Mouse (Mus musculus) liver, postnatal 0 days (tissue): ENCODE results near the gene Cwc25. TPM values are rescaled to one million over a fixed set of nuclear protein-coding genes. Genes with fewer than 3 reads are reported as not detected.
A peak's percentile ranks its signal among the peaks of the same experiment; 100 is the strongest.

ENCODE experiments used
- ATAC-seq: fragments of 200-750 bp; cut with Nextera tagmentation; 2 replicates; pipeline ENCODE4 v1.8.0; 2017; ENCODE audit warnings: mild to moderate bottlenecking, moderate library complexity
- DNase-seq: peaks from one replicate; pipeline ENCODE4 v3.0.0-alpha.2; 2016
- H3K27ac ChIP-seq: fragments of 300-500 bp; sonication (generic); 2 replicates; pipeline ENCODE4 v1.5.1; 2014; ENCODE audit warnings: antibody characterized with exemption, moderate library complexity, mild to moderate bottlenecking, low read depth
- H3K27me3 ChIP-seq: fragments of 300-500 bp; sonication (generic); 2 replicates; pipeline ENCODE4 v1.6.1; 2014; ENCODE audit warnings: low read length, control low read depth, mixed read lengths; ENCODE audit not compliant: insufficient read depth
- H3K36me3 ChIP-seq: fragments of 300-500 bp; sonication (generic); replicated peaks from 2 replicates; pipeline ENCODE4 v1.6.1; 2014; ENCODE audit warnings: mild to moderate bottlenecking, control low read depth, low read length, moderate library complexity, mixed read lengths; ENCODE audit not compliant: insufficient read depth
- H3K4me1 ChIP-seq: fragments of 300-500 bp; sonication (generic); 2 replicates; pipeline ENCODE4 v1.6.1; 2014; ENCODE audit warnings: antibody characterized with exemption, mild to moderate bottlenecking, control low read depth; ENCODE audit not compliant: insufficient read depth
- H3K4me2 ChIP-seq: fragments of 300-500 bp; sonication (generic); 2 replicates; pipeline ENCODE4 v1.6.1; 2014; ENCODE audit warnings: low read depth, mild to moderate bottlenecking, low read length, moderate library complexity, mixed read lengths
- H3K4me3 ChIP-seq: fragments of 300-500 bp; sonication (generic); 2 replicates; pipeline ENCODE4 v1.5.1; 2014; ENCODE audit warnings: low read depth, low read length
- H3K9ac ChIP-seq: fragments of 300-500 bp; sonication (generic); replicated peaks from 2 replicates; pipeline ENCODE4 v1.6.1; 2014; ENCODE audit warnings: mild to moderate bottlenecking, moderate library complexity
- H3K9me3 ChIP-seq: fragments of 300-500 bp; sonication (generic); 2 replicates; pipeline ENCODE4 v1.6.1; 2016; ENCODE audit warnings: mild to moderate bottlenecking, control low read depth, low read length, mixed read lengths
- CTCF ChIP-seq: sonication (generic); IDR thresholded peaks from 2 replicates; pipeline ENCODE4 v1.5.1; 2016; ENCODE audit warnings: antibody characterized with exemption, low read depth
- EP300 ChIP-seq: IDR thresholded peaks from 2 replicates; pipeline ENCODE4 v1.6.1; 2016; ENCODE audit warnings: antibody characterized with exemption, low read depth, mild to moderate bottlenecking
- WGBS: fragments of 180-500 bp; shearing (Covaris S2); extraction: QIAGEN DNeasy Blood & Tissue Kit; methylation state at CpG from one replicate; pipeline ENCODE4 v1.1.7; 2014; ENCODE audit not compliant: insufficient replicate concordance; 5-methylcytosine and 5-hydroxymethylcytosine counted together
- polyA plus RNA-seq: library from polyadenylated mRNA; unstranded; fragments of >200 nt; fragmentation: Nextera tagmentation; extraction: Ambion mirVana; gene quantifications from 2 replicates; pipeline ENCODE4 v1.2.1, GENCODE M21; 2015

Gene Cwc25
- polyA plus RNA-seq, 1 experiment from 2014 or later = 5.8 TPM

- Histone ChIP-seq H3K4me3 (no peak overlapping the region), H3K9ac (no peak overlapping the region), H3K9me3 (no peaks in the 10 kb centered on the region), H3K36me3 (no peaks in the 10 kb centered on the region), H3K4me2 (no peak overlapping the region), H3K27ac (no peak overlapping the region), H3K4me1 (no peaks in the 10 kb centered on the region), H3K27me3 (no peaks in the 10 kb centered on the region)
- no peak for ATAC-seq
- no peak for DNase-seq
- WGBS = 73% methylated on average over 5 of the region's 5 CpGs
- no peak for TF ChIP-seq EP300
- no peak for TF ChIP-seq CTCF
Observed at GRCm38 (mm10) chr11:97789727-97790126, 23.4 kb upstream of the Cwc25 start.

- no peak for ATAC-seq
Observed at GRCm38 (mm10) chr11:97787961-97788360, 21.6 kb upstream of the Cwc25 start.

GRCm38 (mm10) chr11:97782564-97782895 lies 16.2 kb upstream of the Cwc25 start:
- WGBS = 0% methylated on average over 10 of the region's 10 CpGs
- Histone ChIP-seq H3K4me1 (peaks cover 10% of the 10 kb centered on the region), H3K4me3 (peak overlapping the region; percentile 88), H3K27ac (peak overlapping the region; percentile 92), H3K9ac (peak overlapping the region; percentile 90), H3K36me3 (peaks cover 31% of the 10 kb centered on the region), H3K4me2 (peak overlapping the region; percentile 78), H3K9me3 (no peaks in the 10 kb centered on the region), H3K27me3 (no peaks in the 10 kb centered on the region)
- DNase-seq = no peak
- no peak; the same call in 1 of the 2 replicates for TF ChIP-seq EP300
- no peak for TF ChIP-seq CTCF
- ATAC-seq = peak; percentile 17; the same call in 1 of the 2 replicates

More at GRCm38 (mm10) chr11:97787961-97788360, 21.6 kb upstream of the Cwc25 start:
- no peaks in the 10 kb centered on the region for H3K9me3 ChIP-seq
- no peak for DNase-seq
- no peak overlapping the region for H3K4me3 ChIP-seq
- WGBS = 78% methylated on average over 3 of the region's 3 CpGs
- H3K36me3 ChIP-seq = no peaks in the 10 kb centered on the region
- TF ChIP-seq CTCF = no peak
- TF ChIP-seq EP300 = no peak
- H3K9ac ChIP-seq = no peak overlapping the region
- no peaks in the 10 kb centered on the region; the same call in 1 of the 2 replicates for H3K4me1 ChIP-seq
- H3K4me2 ChIP-seq = no peak overlapping the region
- H3K27me3 ChIP-seq = no peaks in the 10 kb centered on the region
- no peak overlapping the region for H3K27ac ChIP-seq

- no peaks in the 10 kb centered on the region for H3K27me3 ChIP-seq
- peak within 1 kb of the TSS; percentile 92 for H3K27ac ChIP-seq
- TF ChIP-seq EP300 = peak; percentile 68
- no peak for TF ChIP-seq CTCF
- peak; percentile 100 for DNase-seq
- H3K4me1 ChIP-seq = peaks cover 10% of the 10 kb centered on the region
- peak within 1 kb of the TSS; percentile 78 for H3K4me2 ChIP-seq
- H3K36me3 ChIP-seq = peaks cover 37% of the 10 kb centered on the region
- H3K9me3 ChIP-seq = no peaks in the 10 kb centered on the region
- peak; percentile 95 for ATAC-seq
- under 1% methylated on average over 67 of the region's 67 CpGs for WGBS
- H3K9ac ChIP-seq = peak within 1 kb of the TSS; percentile 90
- H3K4me3 ChIP-seq = peak within 1 kb of the TSS; percentile 88
Observed at GRCm38 (mm10) chr11:97781832-97782563, 15.6 kb upstream of the Cwc25 start, which contains the start of gene Rpl23. Rpl23 (minus strand) TSS chr11:97782437.

- ATAC-seq (no peak; the same call in 1 of the 2 replicates), DNase-seq (no peak)
- peaks cover 10% of the 10 kb centered on the region for H3K4me1 ChIP-seq
- peak overlapping the region; percentile 78 for H3K4me2 ChIP-seq
- TF ChIP-seq CTCF = no peak
- TF ChIP-seq EP300 = no peak
- peaks cover 41% of the 10 kb centered on the region for H3K36me3 ChIP-seq
- H3K9ac ChIP-seq = peak overlapping the region; percentile 90
- H3K4me3 ChIP-seq = peak overlapping the region; percentile 88
- H3K9me3 ChIP-seq = no peaks in the 10 kb centered on the region
- H3K27ac ChIP-seq = peak overlapping the region; percentile 92
- no peaks in the 10 kb centered on the region for H3K27me3 ChIP-seq
- WGBS = 2% methylated on average over 11 of the region's 11 CpGs
Observed at GRCm38 (mm10) chr11:97781478-97781831, 15.1 kb upstream of the Cwc25 start.

GRCm38 (mm10) chr11:97779968-97780701 lies 13.8 kb upstream of the Cwc25 start:
- TF ChIP-seq CTCF (no peak), EP300 (no peak)
- no peak for ATAC-seq
- Histone ChIP-seq H3K27ac (0 out of 2 replicates have a peak overlapping the region, but pooled peaks have one; percentile 3), H3K27me3 (no peaks in the 10 kb centered on the region), H3K4me3 (peak overlapping the region; percentile 88; the same call in 1 of the 2 replicates), H3K9me3 (no peaks in the 10 kb centered on the region), H3K9ac (peak overlapping the region; percentile 90), H3K4me2 (peak overlapping the region; percentile 78), H3K4me1 (peaks cover 10% of the 10 kb centered on the region), H3K36me3 (peaks cover 43% of the 10 kb centered on the region)
- DNase-seq = no peak
- 39% methylated on average over 2 of the region's 2 CpGs for WGBS
